ENCODE assay signal across 7 mouse cellular contexts in genomic region chr5:137757887-137758286, GRCm38 (mm10). TPM values are rescaled to one million over a fixed set of nuclear protein-coding genes. Genes with fewer than 3 reads are reported as not detected.
DNase-seq lines count a peak whose midpoint lies in the region; ATAC-seq and TF ChIP-seq lines count a peak whose summit lies in the region.

No protein-coding gene starts in this region.

- 0 out of 2 replicates have a peak, but pooled peaks have one; percentile 19 for ATAC-seq in lung, embryonic 14.5 days (ENCODE audit: insufficient read depth)
- ATAC-seq in heart, embryonic 16.5 days (replicated peaks; ENCODE audit: extremely low read depth, insufficient read depth, low FRiP score) = peak; percentile 72

- no peaks in the 10 kb centered on the region for H3K4me1 ChIP-seq in lung, embryonic 14.5 days (ENCODE audit: insufficient read depth)
- no peaks in the 10 kb centered on the region; the same call in 1 of the 2 replicates for H3K4me1 ChIP-seq in cortical plate, adult 2 months (ENCODE audit: control insufficient read depth, insufficient read depth, low read length)
- peaks cover 40% of the 10 kb centered on the region for H3K4me1 ChIP-seq in heart, embryonic 16.5 days (ENCODE audit: control insufficient read depth, insufficient read depth, low read length)

- H3K27me3 ChIP-seq in lung, embryonic 14.5 days (ENCODE audit: insufficient read depth, low read length) = no peaks in the 10 kb centered on the region
- H3K27me3 ChIP-seq in heart, embryonic 16.5 days (ENCODE audit: control insufficient read depth, insufficient read depth, low read length) = no peaks in the 10 kb centered on the region

- WGBS in lung, embryonic 14.5 days = 78% methylated on average over 6 of the region's 6 CpGs
- WGBS in heart, embryonic 16.5 days = 58% methylated on average over 6 of the region's 6 CpGs

- no peak for TF ChIP-seq CTCF in lung, embryonic 14.5 days (IDR thresholded peaks at IDR 0.05; ENCODE audit: low read depth)
- TF ChIP-seq CTCF in cortical plate, adult 2 months (IDR thresholded peaks at IDR 0.05; ENCODE audit: extremely low read depth, insufficient read depth, low read length) = no peak

- no peak overlapping the region for H3K9ac ChIP-seq in lung, embryonic 14.5 days
- H3K9ac ChIP-seq in heart, embryonic 16.5 days (ENCODE audit: low read length) = peak overlapping the region; percentile 46

- no peaks in the 10 kb centered on the region for H3K9me3 ChIP-seq in lung, embryonic 14.5 days (ENCODE audit: low read depth, low read length)
- H3K9me3 ChIP-seq in heart, embryonic 16.5 days (replicated peaks; ENCODE audit: control insufficient read depth, low read length) = no peaks in the 10 kb centered on the region

- H3K4me3 ChIP-seq in lung, embryonic 14.5 days (ENCODE audit: low read depth, low read length) = no peak overlapping the region
- H3K4me3 ChIP-seq in cortical plate, adult 2 months (ENCODE audit: insufficient read depth, low read length) = peak overlapping the region; percentile 39
- H3K4me3 ChIP-seq in heart, embryonic 16.5 days (ENCODE audit: low read length) = no peak overlapping the region

- peaks cover 64% of the 10 kb centered on the region for H3K36me3 ChIP-seq in lung, embryonic 14.5 days (ENCODE audit: insufficient read depth)
- H3K36me3 ChIP-seq in heart, embryonic 16.5 days (ENCODE audit: control insufficient read depth, insufficient read depth) = peaks cover 17% of the 10 kb centered on the region

- TF ChIP-seq POLR2A in cortical plate, adult 2 months (IDR thresholded peaks at IDR 0.05; ENCODE audit: extremely low read depth, insufficient read depth, low read length) = peak; percentile 96

- no peak overlapping the region for H3K4me2 ChIP-seq in lung, embryonic 14.5 days
- H3K4me2 ChIP-seq in heart, embryonic 16.5 days (ENCODE audit: low read depth, low read length) = 0 out of 2 replicates have a peak overlapping the region, but pooled peaks have one; percentile 13

- intact Hi-C loops in left cerebral cortex, postnatal 14 days (cut with DNase I) = no loop called here

- H3K27ac ChIP-seq in lung, embryonic 14.5 days (ENCODE audit: low read depth) = no peak overlapping the region
- H3K27ac ChIP-seq in cortical plate, adult 2 months (ENCODE audit: insufficient read depth, low read length) = peak overlapping the region; percentile 90
- H3K27ac ChIP-seq in heart, embryonic 16.5 days (ENCODE audit: low read length) = peak overlapping the region; percentile 61

- peak; percentile 12 for DNase-seq in lung, embryonic 14.5 days
- DNase-seq in lung, postnatal 25 days (ENCODE audit: low spot score) = no peak
- DNase-seq in left cerebral cortex, postnatal 14 days (ENCODE audit: low spot score in 2 of 2) = peak; percentile 76 to 91
- no peak for DNase-seq in T-cell, adult 2 months (ENCODE audit: low spot score)
- no peak for DNase-seq in urinary bladder, postnatal 14 days (ENCODE audit: low spot score)

RNA-seq across cellular contexts. Expression of gene Tsc22d4, which starts 12.4 kb away (rescaled TPM):
- 127 TPM in 2 replicates for polyA plus RNA-seq in lung, embryonic 14.5 days (2014; fragmentation: Nextera tagmentation; extraction: Ambion mirVana)
- 365 and 366 TPM in 2 replicates for polyA plus RNA-seq in cortical plate, adult 2 months (2012; rRNA removed)
- polyA plus RNA-seq in heart, embryonic 16.5 days (2015; fragmentation: Nextera tagmentation; extraction: Ambion mirVana) = 164 and 189 TPM in 2 replicates
- 100 to 1,000 TPM; 169 to 181 TPM for total RNA-seq in left cerebral cortex, postnatal 14 days (2021)

RNA-seq across cellular contexts. Expression of gene Nyap1, which starts 16.5 kb away (rescaled TPM):
- polyA plus RNA-seq in lung, embryonic 14.5 days (2014; fragmentation: Nextera tagmentation; extraction: Ambion mirVana) = 0.91 and 0.93 TPM in 2 replicates
- polyA plus RNA-seq in cortical plate, adult 2 months (2012; rRNA removed) = 69.7 and 74.8 TPM in 2 replicates
- 1.6 and 1.9 TPM in 2 replicates for polyA plus RNA-seq in heart, embryonic 16.5 days (2015; fragmentation: Nextera tagmentation; extraction: Ambion mirVana)
- total RNA-seq in left cerebral cortex, postnatal 14 days (2021) = 10 to 100 TPM; 78.5 to 83.4 TPM

RNA-seq across cellular contexts. Expression of gene Ppp1r35, which starts 20.8 kb away (rescaled TPM):
- polyA plus RNA-seq in lung, embryonic 14.5 days (2014; fragmentation: Nextera tagmentation; extraction: Ambion mirVana) = 33.7 and 40.9 TPM in 2 replicates
- polyA plus RNA-seq in cortical plate, adult 2 months (2012; rRNA removed) = 26.9 and 27.6 TPM in 2 replicates
- 20.5 and 22.6 TPM in 2 replicates for polyA plus RNA-seq in heart, embryonic 16.5 days (2015; fragmentation: Nextera tagmentation; extraction: Ambion mirVana)
- total RNA-seq in left cerebral cortex, postnatal 14 days (2021) = 10 to 100 TPM; 26.0 to 29.2 TPM

RNA-seq across cellular contexts. Expression of gene Mepce, which starts 29.6 kb away (rescaled TPM):
- 13.1 and 14.5 TPM in 2 replicates for polyA plus RNA-seq in lung, embryonic 14.5 days (2014; fragmentation: Nextera tagmentation; extraction: Ambion mirVana)
- polyA plus RNA-seq in cortical plate, adult 2 months (2012; rRNA removed) = 37.8 and 38.1 TPM in 2 replicates
- 5.6 and 5.7 TPM in 2 replicates for polyA plus RNA-seq in heart, embryonic 16.5 days (2015; fragmentation: Nextera tagmentation; extraction: Ambion mirVana)
- total RNA-seq in left cerebral cortex, postnatal 14 days (2021) = 10 to 100 TPM; 29.2 to 30.2 TPM

RNA-seq across cellular contexts. Expression of gene Zcwpw1, which starts 29.7 kb away (rescaled TPM):
- polyA plus RNA-seq in lung, embryonic 14.5 days (2014; fragmentation: Nextera tagmentation; extraction: Ambion mirVana) = 25.9 and 26.1 TPM in 2 replicates
- polyA plus RNA-seq in cortical plate, adult 2 months (2012; rRNA removed) = 11.3 and 12.6 TPM in 2 replicates
- 9.6 and 9.9 TPM in 2 replicates for polyA plus RNA-seq in heart, embryonic 16.5 days (2015; fragmentation: Nextera tagmentation; extraction: Ambion mirVana)
- total RNA-seq in left cerebral cortex, postnatal 14 days (2021) = 1 to 10 TPM; 4.4 to 7.4 TPM

Comparison
In these comparisons a context has a peak if more than half of its experiments do, and no peak if none do; other contexts are left out.
1. DNase-seq: peak in lung, embryonic 14.5 days (single experiment) and left cerebral cortex, postnatal 14 days (2 of 2); none in lung, postnatal 25 days (single experiment), T-cell, adult 2 months (single experiment) and urinary bladder, postnatal 14 days (single experiment).
2. RNA of gene Nyap1, which starts 16.5 kb away (polyA plus RNA-seq): 69.7 to 74.8 TPM in cortical plate, adult 2 months; 1.6 to 1.9 TPM in heart, embryonic 16.5 days and 0.91 to 0.93 TPM in lung, embryonic 14.5 days; every median in the first group is over 10 times any median in the second.